Mouse (Mus musculus): Measurements from ENCODE around the gene Rftn1.

Gene Rftn1

DNA sequence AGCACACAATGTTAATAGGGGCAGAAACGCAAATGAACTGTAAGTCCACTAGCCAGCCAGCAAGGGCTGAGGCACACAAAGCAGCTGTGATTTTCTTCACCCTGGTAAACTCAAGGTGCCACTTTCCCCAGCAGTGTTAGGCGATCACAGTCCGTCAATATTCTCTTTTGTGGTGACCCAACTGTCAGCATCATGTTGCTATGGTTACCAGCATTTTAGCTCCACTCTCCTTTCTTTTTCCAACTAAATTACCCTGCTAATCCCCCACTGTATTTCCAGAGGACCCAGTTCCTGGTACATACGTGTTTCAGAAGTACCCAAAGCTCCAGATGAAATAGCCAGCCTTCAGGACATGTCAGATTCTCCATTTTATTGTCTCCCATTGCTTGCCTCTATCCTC lies 169.1 kb downstream of the Rftn1 start:
- DNase-seq (ENCODE audit: low spot score), result no peak

DNA sequence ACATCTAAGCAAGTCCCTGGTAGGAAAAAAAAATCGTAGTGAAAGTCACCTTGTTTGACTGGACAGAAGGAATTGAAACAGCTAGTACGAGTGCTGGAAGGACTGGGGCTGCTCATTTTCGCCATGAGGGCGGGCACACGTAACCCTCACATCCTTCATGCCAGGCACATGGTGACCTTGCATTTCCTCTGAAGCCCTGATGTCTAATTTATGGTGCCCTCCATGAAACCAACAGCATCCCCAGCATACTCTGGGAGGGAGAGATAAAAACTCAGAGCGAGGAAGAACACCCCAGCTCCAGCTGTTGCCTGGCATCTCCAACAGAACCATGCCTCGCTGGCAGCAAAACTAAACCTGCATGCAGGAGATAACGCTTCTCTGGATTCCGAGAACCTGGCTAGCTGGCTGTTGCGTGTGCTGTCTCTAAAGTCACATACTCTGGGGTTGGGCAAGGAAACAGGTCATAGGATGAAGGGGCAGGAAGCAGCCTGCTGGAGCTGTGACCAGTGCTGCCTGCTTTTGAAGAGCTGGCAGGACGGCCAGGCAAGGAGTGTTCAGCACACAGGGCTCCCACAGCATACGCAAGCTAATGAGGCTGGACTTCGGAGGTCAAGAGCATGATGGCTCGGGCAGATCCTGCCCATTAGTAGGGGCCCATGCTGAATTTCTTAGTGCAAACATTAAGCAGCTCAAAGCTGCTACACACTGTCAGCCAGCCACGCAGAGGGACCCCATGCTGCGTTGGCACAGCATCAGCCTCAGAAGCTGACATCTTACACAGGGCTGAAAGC lies 170.1 kb downstream of the Rftn1 start:
- no peak for DNase-seq (ENCODE audit: low spot score)

DNA sequence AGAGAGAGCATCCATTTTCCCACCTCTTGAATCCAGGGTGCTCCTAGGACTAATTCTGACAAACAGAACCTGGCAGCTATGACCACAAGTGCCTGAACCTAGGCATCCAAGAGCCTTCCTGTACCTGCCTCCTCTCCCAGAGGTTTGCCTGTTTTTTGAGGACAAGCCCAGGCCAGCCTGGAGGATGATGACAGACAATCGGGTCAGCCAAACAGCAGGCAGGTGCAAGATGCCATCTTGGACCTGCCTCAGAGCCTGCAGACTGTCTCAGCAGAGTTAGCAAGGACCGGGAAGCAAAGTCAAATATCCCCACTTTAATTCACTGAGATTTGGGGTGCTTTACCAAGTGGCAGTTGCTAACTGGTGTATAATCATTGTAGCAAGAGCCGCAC lies 170.7 kb downstream of the Rftn1 start:
- no peak for DNase-seq (ENCODE audit: low spot score)

- DNase-seq (ENCODE audit: low spot score), result no peak
Observed at GRCm38 (mm10) chr17:50019090-50019489, 171.4 kb downstream of the Rftn1 start.

DNA sequence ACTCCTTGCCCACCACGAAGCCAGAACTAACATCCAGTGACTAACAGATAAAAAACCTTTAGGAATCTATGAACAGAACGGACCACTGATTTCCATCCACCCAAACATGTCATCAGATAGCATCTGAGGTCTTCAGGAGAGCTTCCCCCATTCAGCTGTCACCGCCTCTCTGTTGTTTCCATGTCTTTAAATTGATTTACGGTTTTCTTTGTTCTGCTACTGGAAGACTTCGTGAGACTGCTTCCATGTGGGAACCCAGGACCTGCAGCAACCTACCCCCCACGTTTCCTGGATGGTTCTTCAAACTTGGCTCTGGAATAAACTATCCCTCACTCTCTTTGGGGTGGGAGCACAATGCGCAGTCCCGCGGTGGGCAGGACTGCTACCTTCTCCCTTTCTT lies 175.8 kb downstream of the Rftn1 start:
- no peak for DNase-seq (ENCODE audit: low spot score)

GRCm38 (mm10) chr17:50013848-50014247 lies 176.6 kb downstream of the Rftn1 start:
- no peak for DNase-seq (ENCODE audit: low spot score)

DNA sequence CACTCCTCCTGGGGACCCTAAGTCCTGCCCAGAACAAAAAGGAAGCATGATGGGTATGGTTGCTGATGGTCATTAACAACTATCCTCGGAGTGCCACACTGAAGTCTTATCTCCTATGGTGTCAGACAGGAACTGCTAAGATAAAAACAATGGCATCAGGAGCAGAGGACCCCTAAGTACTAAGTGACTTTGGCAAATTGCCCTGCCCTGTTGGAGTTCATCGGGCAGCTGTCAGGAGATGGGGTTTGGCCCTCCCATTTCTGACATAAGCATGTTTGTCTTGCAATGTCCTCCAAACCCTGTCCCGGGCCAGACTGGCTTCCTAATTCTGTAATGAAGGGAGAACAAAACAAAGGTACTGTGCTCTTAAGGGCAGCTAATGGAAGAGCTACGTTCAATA lies 180.4 kb downstream of the Rftn1 start:
- DNase-seq (ENCODE audit: low spot score), result no peak

GRCm38 (mm10) chr17:50006721-50007351 lies 183.6 kb downstream of the Rftn1 start:
- DNase-seq (ENCODE audit: low spot score), result no peak

DNA sequence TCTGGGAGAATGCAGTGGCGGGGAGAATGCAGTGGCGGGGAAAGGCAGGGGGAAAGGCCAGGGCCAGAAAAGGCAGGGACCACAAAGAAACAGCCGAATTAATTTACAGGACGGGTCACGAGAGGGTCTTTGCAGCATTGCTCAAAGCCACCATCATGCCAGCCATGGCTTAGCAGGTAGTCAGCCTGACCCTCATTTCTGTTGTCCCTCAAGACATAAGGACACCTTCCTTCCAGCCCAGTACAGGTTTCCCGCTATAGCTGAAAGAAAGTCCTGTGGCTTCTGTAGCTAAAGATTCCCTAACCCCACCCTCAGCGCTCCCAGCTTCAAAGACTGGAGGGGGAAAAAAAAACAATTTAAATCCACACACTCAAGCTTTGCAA lies 184.1 kb downstream of the Rftn1 start:
- DNase-seq (ENCODE audit: low spot score), result no peak

- DNase-seq (ENCODE audit: low spot score), result no peak
Observed at GRCm38 (mm10) chr17:50003156-50003555, 187.3 kb downstream of the Rftn1 start.

DNA sequence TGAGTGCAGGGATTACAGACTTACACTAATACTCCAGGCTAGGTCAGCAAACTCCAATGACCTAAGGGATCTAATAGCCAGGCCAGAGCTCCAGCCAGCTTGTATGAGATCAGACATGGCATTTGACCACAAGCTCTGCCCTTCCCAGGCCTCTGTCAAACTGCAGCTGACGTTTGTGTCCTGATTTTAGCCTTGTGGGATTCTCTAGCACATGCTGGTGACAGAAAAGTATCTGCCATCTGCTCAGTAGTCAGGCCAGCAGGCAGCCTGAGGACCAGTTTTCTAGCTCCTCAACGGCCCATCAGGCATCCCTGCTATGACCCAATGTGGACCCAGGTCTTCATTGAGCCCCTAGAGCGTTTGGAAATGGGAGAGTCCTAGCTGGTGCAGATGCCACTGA lies 188.3 kb downstream of the Rftn1 start:
- no peak for DNase-seq (ENCODE audit: low spot score)

- DNase-seq (ENCODE audit: low spot score), result no peak
Observed at GRCm38 (mm10) chr17:50001754-50002153, 188.7 kb downstream of the Rftn1 start.

- no peak for DNase-seq (ENCODE audit: low spot score)
Observed at GRCm38 (mm10) chr17:50000580-50000979, 189.9 kb downstream of the Rftn1 start.

DNA sequence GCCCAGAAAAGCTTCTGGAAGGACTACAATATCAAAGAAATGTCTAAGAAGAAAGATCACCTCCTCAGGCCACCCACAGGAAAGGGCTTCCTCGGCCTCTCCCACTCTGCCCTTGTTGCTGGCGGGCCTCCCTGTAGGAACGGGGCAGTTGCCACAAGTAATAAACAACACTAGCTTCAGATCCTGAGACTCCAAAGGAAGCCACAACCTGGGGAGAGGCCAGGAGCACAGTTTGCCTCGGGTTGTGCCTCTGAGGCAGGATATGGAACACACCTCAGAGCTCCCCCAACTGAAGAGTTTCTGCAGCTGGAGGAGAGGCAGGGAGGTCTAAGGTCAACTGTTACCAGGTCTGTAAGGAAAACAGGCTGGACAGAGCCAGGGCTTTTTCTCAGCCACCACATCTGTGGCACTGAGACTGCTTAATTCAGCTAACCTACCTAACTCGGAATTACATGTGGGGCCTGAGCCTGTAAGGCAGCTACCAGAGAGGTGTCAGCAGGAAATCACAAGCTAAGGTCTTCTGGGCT lies 193.8 kb downstream of the Rftn1 start:
- DNase-seq (ENCODE audit: low spot score), result no peak

- DNase-seq (ENCODE audit: low spot score), result no peak
Observed at GRCm38 (mm10) chr17:49996097-49996496, 194.4 kb downstream of the Rftn1 start.

- no peak for DNase-seq (ENCODE audit: low spot score)
Observed at GRCm38 (mm10) chr17:49995226-49995625, 195.2 kb downstream of the Rftn1 start.

DNA sequence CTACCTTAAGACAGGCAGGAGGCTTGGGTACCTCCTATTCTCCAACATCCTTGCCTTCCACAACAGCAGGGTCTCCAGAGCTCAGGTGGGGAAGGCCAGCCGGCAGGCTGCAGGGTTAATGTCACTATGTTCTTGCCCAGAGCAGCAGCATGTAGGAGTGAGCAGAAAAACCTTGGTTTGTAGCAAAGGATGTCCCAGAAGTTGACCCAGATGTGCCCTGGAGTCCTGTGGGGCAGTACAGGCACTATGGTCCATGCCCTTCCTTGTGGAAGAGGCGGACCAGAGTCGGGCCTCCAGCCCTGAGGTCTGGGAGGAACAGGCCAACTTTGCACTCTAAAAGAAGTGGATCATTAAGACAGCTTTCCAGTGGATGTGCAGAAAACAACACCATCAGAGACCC lies 196.8 kb downstream of the Rftn1 start:
- no peak for DNase-seq (ENCODE audit: low spot score)

DNA sequence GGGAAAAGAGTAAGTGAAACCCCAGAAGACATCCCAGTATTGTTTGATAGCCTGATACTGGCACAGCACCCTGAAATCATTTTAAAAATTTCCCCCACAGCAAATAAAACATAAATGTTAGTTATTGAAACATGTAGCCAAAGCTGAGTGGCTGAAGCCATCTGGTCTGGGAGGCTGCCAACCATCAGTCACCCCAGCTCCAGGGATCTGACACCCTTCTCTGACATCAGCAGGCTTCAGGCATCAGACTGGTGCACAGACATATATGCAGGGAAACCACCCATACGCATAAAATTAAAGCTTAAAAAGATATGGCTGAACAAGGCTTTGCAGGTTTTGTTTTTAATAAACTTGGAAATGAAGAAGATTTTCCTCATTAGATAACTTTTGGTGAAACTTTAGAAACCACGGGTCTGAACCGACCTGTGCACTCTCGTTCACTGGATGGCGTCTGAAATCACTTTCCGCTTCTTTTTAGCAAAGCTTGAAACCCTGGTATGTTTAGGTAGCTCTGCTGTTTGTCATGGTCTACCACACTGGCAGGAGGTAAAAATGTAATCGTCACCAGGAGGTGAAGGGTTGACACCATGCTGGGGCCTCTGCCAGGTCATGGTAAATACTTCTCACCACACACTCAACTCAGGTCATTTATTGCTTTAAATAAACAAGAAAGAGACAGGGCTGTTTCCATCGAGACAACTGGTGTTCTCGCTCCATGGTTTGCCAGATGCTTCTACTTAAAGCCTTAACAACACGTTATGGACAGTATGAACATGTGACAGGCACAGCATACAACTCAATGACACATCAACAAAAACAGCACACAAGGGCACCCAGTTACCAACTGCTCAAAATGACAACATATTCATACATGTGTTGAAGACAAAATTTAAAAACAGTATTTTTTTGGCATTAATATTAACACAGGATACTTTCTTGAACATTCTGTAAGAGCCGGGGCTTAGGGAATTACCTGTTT lies 197.6 kb downstream of the Rftn1 start:
- DNase-seq (ENCODE audit: low spot score), result no peak

GRCm38 (mm10) chr17:49989583-49989982 lies 200.9 kb downstream of the Rftn1 start:
- DNase-seq (ENCODE audit: low spot score), result no peak

DNA sequence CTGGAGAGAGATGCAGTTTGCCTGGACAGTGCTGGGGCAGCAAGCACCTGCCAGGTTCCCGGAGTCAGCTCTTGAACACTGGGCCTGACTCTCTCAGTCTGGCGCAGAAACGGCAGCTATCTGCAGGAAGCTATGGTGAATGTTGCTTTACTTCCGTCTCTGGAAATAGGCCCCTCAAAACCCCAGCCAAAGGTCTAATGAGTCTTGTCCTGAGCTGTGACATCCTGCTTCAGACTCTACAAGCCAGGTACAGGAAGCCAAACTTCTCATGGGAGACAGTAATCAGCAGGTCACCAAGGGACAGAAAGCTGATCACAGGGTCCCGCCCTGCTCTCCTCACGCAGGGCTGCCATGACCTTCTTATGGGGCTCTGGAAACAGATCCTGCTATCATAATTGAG lies 203.4 kb downstream of the Rftn1 start:
- DNase-seq (ENCODE audit: low spot score), result no peak

GRCm38 (mm10) chr17:49983478-49983877 lies 207.0 kb downstream of the Rftn1 start:
- no peak for DNase-seq (ENCODE audit: low spot score)

DNA sequence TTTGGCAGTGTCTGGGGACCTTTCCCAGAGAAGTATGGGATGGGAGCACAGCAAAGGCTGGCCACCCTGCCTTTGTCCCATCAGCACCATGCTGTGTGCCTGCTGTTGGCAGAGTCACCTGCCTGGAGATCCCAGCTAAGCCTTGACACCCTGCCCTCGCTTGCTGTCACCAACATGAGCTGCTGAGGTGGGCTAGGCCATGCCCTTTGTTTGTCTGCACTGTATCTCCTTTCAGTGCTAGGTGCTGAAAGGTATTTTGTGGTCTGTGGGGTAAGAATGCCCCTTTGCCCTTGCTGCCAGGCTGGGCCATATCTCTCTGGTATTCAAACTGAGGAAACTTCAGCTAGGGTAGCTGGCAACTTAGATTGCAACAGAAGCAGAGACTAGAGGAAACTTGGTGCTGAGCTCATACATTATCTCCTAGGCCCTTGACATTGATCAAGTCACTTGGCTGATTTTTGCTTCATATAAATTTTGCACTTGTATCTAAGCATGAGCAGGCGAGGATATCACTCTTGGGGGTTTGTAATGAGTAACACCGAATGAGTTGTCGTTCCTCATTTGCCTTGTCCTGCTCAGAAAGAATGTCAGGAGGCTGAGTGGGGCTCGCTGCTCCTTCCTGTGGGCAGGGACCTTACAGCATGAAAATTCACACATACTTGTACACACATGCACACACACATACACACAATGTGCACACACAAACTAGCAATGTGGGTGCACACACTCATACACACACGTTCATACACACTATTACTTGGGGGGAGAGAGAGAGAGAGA lies 207.7 kb downstream of the Rftn1 start:
- DNase-seq (ENCODE audit: low spot score), result no peak
